Mouse (Mus musculus) large intestine, adult 2 months (tissue): ENCODE data around the gene Spata1. TPM values are rescaled to one million over a fixed set of nuclear protein-coding genes. Genes with fewer than 3 reads are reported as not detected.

Experiments
- DNase-seq: peaks from one replicate; pipeline ENCODE4 v3.0.0-alpha.2; 2012; ENCODE audit warnings: low read depth, low spot score
- WGBS: fragments of 180-500 bp; shearing (Covaris S2); methylation state at CpG from one replicate; pipeline ENCODE4 v1.1.7; 2018; 5-methylcytosine and 5-hydroxymethylcytosine counted together
- polyA plus RNA-seq: library from polyadenylated mRNA; depleted of rRNA; stranded (reverse); fragments of >200 nt; gene quantifications from 2 replicates; pipeline ENCODE4 v1.2.3, GENCODE M21; 2012; rRNA removed

Gene Spata1
- 0.35 and 0.44 TPM in 2 replicates for polyA plus RNA-seq

- peak; percentile 67 for DNase-seq
- WGBS = 2% methylated on average over 75 of the region's 88 CpGs
Observed at GRCm38 (mm10) chr3:146499431-146500002, at the start of gene Spata1, which contains the start of gene Gng5. Spata1 (minus strand) TSS chr3:146499753. Gng5 (plus strand) TSS chr3:146499807.

GRCm38 (mm10) chr3:146543632-146544031 lies 44.1 kb upstream of the Spata1 start:
- no peak for DNase-seq
- WGBS = 23% methylated on average over 1 of the region's 1 CpGs

- 46% methylated on average over 4 of the region's 4 CpGs for WGBS
- no peak for DNase-seq
Observed at GRCm38 (mm10) chr3:146540521-146541273, 41.1 kb upstream of the Spata1 start.

GRCm38 (mm10) chr3:146534986-146535385 lies 35.4 kb upstream of the Spata1 start:
- WGBS = 75% methylated on average over 6 of the region's 6 CpGs
- DNase-seq = no peak

GRCm38 (mm10) chr3:146528335-146528734 lies 28.8 kb upstream of the Spata1 start:
- 36% methylated on average over 2 of the region's 2 CpGs for WGBS
- DNase-seq = no peak

GRCm38 (mm10) chr3:146521652-146522020 lies 22.1 kb upstream of the Spata1 start:
- 16% methylated on average over 8 of the region's 8 CpGs for WGBS
- DNase-seq = no peak

- WGBS = under 1% methylated on average over 67 of the region's 82 CpGs
- peak; percentile 87 for DNase-seq
Observed at GRCm38 (mm10) chr3:146520798-146521651, 21.5 kb upstream of the Spata1 start, which contains the start of gene Rpf1. Rpf1 (minus strand) TSS chr3:146521429.

GRCm38 (mm10) chr3:146520226-146520797 lies 20.8 kb upstream of the Spata1 start:
- WGBS = 18% methylated on average over 5 of the region's 5 CpGs
- DNase-seq = no peak

- DNase-seq = no peak
- 92% methylated on average over 7 of the region's 7 CpGs for WGBS
Observed at GRCm38 (mm10) chr3:146506711-146507110, 7.2 kb upstream of the Spata1 start.

- WGBS = 11% methylated on average over 5 of the region's 5 CpGs
Observed at GRCm38 (mm10) chr3:146501601-146502123, 2.1 kb upstream of the Spata1 start.

GRCm38 (mm10) chr3:146500810-146501201 lies 1.3 kb upstream of the Spata1 start:
- no peak for DNase-seq
- WGBS = 2% methylated on average over 5 of the region's 5 CpGs

More at GRCm38 (mm10) chr3:146501601-146502123, 2.1 kb upstream of the Spata1 start:
- no peak for DNase-seq

- WGBS = 1% methylated on average over 57 of the region's 57 CpGs
- no peak for DNase-seq
Observed at GRCm38 (mm10) chr3:146500003-146500809, 653 bp upstream of the Spata1 start.

GRCm38 (mm10) chr3:146498989-146499388 lies 564 bp downstream of the Spata1 start:
- 2% methylated on average over 13 of the region's 13 CpGs for WGBS
- no peak for DNase-seq

- DNase-seq = no peak
- WGBS = 94% methylated on average over 8 of the region's 8 CpGs
Observed at GRCm38 (mm10) chr3:146494941-146495340, 4.6 kb downstream of the Spata1 start.

GRCm38 (mm10) chr3:146486464-146486863 lies 13.1 kb downstream of the Spata1 start:
- WGBS = 80% methylated on average over 4 of the region's 4 CpGs
- DNase-seq = no peak

GRCm38 (mm10) chr3:146482044-146482443 lies 17.5 kb downstream of the Spata1 start:
- 44% methylated on average over 2 of the region's 2 CpGs for WGBS
- DNase-seq = no peak

- 86% methylated on average over 3 of the region's 3 CpGs for WGBS
- no peak for DNase-seq
Observed at GRCm38 (mm10) chr3:146474428-146474827, 25.1 kb downstream of the Spata1 start.

- no peak for DNase-seq
Observed at GRCm38 (mm10) chr3:146473741-146474140, 25.8 kb downstream of the Spata1 start.

GRCm38 (mm10) chr3:146472657-146473056 lies 26.9 kb downstream of the Spata1 start:
- DNase-seq = no peak
- WGBS = 77% methylated on average over 4 of the region's 4 CpGs
